Mouse (Mus musculus) left cerebral cortex, postnatal 4 days (tissue): Measurements from ENCODE around the gene Vps35l. TPM values are rescaled to one million over a fixed set of nuclear protein-coding genes. Genes with fewer than 3 reads are reported as not detected.
A peak's percentile ranks its signal among the peaks of the same experiment; 100 is the strongest.

Experiments
- DNase-seq: peaks from one replicate; pipeline ENCODE4 v3.0.0-alpha.2; 2022
- intact Hi-C: fragments of 180-260 bp; cut with DNase I; formaldehyde crosslinking; loops from one replicate; pipeline ENCODE4 v1.15.1; 2025
- total RNA-seq, 2 experiments: library from RNA; stranded (reverse); gene quantifications; 2 replicates each; pipeline ENCODE4 v1.2.3; 2021

Vps35l gene
- total RNA-seq = 10 to 100 TPM; 84.4 to 85.7 TPM

- intact Hi-C loops = no loop called here
- peak; percentile 88 for DNase-seq
Observed at GRCm38 (mm10) chr7:118739975-118740531, at the start of gene Vps35l. Gene Vps35l (plus strand): TSS chr7:118740226.

GRCm38 (mm10) chr7:118691287-118691686, 48.7 kb upstream of the Vps35l start:
- intact Hi-C loops = no loop called here
- DNase-seq = no peak

GRCm38 (mm10) chr7:118696146-118696545, 43.9 kb upstream of the Vps35l start:
- intact Hi-C loops = no loop called here

DNA sequence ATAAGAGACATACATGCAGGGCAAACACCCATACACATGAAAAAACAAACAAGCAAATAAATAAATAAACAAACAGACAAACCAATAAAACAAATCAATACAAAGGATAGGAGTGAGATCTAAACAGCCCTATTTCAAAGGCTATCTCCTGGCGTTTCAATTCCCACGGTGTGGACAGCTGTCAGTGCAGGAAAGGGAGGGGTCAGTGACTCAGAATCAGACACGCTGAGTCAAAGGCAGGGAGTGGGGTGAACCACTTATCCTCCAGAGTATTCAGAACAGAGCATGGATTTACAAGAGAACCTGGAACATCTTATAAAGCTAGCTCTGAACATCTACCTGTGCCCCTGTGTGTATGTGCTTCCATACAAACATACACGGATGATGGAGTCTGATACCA, 42.9 kb upstream of the Vps35l start:
- intact Hi-C loops = no loop called here
- DNase-seq = no peak

More at GRCm38 (mm10) chr7:118696146-118696545, 43.9 kb upstream of the Vps35l start:
- DNase-seq = no peak

GRCm38 (mm10) chr7:118698882-118699281, 41.1 kb upstream of the Vps35l start:
- no peak for DNase-seq
- intact Hi-C loops = no loop called here

GRCm38 (mm10) chr7:118703144-118703561, 36.9 kb upstream of the Vps35l start:
- no peak for DNase-seq
- intact Hi-C loops = no loop called here

DNA sequence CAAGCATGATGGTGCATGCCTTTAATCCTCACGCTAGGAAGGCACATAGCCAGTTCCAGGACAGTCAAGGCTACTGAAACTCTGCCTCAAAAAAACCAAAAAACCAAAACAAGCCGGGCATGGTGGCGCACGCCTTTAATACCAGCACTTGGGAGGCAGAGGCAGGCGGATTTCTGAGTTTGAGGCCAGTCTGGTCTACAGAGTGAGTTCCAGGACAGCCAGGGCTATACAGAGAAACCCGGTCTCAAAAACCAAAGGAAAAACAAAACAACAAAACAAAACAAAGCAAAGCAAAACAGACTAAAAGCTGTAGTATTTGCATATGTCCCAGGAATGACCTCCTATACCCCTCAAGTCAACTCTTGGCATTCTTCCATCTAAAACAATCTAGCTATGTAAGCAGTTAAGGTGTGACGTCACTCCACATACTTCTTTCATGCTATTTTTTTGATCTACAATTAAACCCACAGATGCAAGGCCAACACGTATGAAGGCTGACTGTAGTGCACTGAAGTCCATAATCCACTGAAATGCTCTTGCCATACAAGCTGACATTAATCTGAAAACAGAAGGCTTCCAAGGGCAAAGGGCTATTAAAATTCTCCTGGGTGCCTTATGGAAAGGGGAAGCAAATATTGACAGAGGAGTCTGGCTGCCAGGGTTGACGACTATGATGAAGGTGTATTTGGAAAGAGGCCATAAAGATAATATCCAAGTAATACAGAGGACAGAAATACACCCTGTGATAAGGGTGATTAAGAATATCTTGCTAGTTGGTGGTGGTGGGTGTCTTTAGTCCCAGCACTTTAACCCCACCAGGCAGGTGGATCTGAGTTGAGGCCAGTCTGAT, 35.8 kb upstream of the Vps35l start:
- no peak for DNase-seq
- intact Hi-C loops = no loop called here

- DNase-seq = peak; percentile 92
- intact Hi-C loops = no loop called here
Observed at GRCm38 (mm10) chr7:118705101-118705961, 34.7 kb upstream of the Vps35l start, which contains the start of gene Gde1. Gene Gde1 (minus strand): TSS chr7:118705778.

GRCm38 (mm10) chr7:118706051-118706450, 34.0 kb upstream of the Vps35l start:
- DNase-seq = no peak
- intact Hi-C loops = no loop called here

- intact Hi-C loops = no loop called here
- DNase-seq = no peak
Observed at GRCm38 (mm10) chr7:118706488-118706887, 33.5 kb upstream of the Vps35l start.

DNA sequence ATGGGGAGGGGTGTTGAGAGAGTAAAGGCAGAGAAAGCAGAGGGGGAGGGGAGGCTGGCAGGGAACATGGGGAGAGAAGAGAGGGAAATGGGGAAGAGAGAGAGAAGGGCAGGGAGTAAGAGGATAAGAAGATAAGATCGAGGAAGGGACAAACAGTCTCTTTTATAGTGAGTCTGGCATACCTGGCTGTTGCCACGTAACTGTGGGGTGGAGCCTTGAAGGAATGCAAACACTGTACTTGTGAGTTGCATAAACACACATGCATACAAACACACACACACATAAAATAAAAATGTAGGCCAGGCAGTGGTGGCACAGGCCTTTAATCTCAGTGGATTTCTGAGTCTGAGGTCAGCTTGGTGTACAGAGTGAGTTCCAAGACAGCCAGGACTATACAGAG, 32.8 kb upstream of the Vps35l start:
- DNase-seq = no peak

DNA sequence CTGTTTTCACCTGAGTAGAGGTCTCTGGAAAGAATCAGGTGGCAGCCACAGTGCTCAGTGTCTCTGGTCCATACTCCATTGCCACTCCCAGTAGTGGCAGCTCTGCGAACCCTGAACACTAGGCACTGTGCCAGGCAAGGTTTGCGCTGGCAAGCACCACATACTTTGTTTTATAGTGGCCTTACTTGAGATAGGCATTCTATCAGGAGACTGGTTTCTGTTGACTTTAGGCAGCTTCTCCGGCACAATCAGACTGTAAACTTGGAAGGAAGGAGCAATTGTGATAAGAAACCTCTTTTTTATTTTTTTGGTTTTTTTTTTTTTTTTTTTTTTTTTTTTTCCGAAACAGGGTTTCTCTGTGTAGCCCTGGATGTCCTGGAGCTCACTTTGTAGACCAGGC, 32.0 kb upstream of the Vps35l start:
- DNase-seq = no peak
- intact Hi-C loops = no loop called here

More for the DNA sequence above, 32.8 kb upstream of the Vps35l start:
- intact Hi-C loops = no loop called here

DNA sequence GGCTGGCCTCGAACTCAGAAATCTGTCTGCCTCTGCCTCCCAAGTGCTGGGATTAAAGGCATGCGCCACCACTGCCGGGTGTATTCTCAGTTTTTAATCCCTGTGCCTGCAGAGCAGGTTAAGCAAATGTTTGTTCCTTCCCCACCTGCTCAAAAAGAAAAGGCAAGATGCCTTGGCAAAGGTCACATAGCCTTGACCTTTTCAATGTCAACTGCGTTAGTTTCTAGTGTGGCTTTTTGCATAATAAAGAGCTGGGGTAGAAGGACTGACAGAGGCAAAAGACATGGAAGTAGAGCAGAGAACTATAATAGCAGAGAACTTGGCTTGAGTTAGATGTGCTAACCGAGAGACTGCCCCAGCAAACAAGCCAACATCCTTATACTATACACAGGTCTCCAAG, 29.2 kb upstream of the Vps35l start:
- no peak for DNase-seq
- intact Hi-C loops = no loop called here

GRCm38 (mm10) chr7:118712228-118713173, 27.5 kb upstream of the Vps35l start, which contains the start of gene Ccp110:
Gene Ccp110 (plus strand): TSS chr7:118712552.
- peak; percentile 94 for DNase-seq
- intact Hi-C loops = no loop called here

GRCm38 (mm10) chr7:118714873-118715272, 25.2 kb upstream of the Vps35l start:
- no peak for DNase-seq
- intact Hi-C loops = no loop called here

- intact Hi-C loops = no loop called here
Observed at GRCm38 (mm10) chr7:118718066-118718465, 22.0 kb upstream of the Vps35l start.

DNA sequence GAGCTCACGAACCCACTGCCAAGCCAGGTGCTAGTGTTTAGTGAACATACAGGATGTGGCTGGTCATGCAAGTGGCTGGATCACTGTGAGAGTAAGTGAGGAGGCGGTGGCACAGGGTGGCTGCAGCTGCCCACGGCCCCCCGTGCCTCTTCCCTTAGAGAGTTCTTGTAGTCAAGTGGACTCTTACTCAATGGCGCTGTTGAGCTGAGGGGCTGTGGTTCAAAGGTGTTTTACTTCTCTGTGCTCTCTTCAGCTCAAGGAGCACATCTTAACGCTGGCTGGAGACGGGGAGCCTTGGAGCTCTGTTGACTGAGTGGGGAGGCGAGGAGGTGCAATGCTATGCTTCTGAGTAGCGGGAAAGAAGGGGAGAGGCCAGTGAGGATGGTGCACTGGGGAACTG, 16.1 kb upstream of the Vps35l start:
- intact Hi-C loops = no loop called here
- no peak for DNase-seq

More at GRCm38 (mm10) chr7:118718066-118718465, 22.0 kb upstream of the Vps35l start:
- DNase-seq = no peak

DNA sequence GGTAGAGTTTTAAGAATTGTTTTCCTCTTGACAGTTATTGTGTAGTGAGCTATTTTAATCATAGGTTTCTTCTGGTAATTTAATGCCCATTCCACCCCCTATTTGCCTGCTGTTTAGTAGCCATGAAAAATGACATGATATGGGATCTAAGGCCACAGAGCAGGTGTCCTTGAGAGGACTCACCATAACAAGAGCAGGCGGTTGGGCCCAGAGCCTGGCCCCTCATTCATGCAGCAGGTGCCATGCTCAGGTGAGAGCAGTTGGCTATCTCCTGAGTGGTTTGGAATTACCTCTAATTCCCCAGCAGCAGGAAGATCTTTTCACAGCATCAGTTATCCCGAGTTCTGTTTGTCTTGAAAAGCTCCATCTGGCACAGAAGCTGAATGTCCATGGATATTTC, 14.6 kb upstream of the Vps35l start:
- DNase-seq = no peak
- intact Hi-C loops = no loop called here

GRCm38 (mm10) chr7:118728846-118729587, 11.0 kb upstream of the Vps35l start:
- DNase-seq = no peak
- intact Hi-C loops = no loop called here
